In the genomic region with DNA sequence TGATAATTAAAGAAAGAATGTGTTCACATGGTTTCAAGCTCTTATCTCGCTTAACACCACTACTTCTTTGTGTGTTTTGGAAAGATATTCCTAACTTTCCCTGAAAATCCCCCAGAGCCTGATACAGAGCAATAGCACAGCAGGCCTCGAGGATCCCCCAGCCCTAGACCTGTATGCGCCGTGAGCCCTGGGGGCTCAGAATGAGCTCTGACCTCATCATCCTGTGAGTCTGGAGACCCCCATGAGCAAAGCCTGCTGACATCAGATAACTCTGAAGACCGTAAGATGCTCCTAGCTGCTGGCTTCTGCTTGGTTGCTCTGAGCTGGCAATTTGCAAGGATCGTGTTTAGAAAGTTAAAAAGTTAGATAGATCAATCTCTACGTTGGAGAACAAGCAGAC, we compare ENCODE assay signal across 24 mouse cellular contexts.
A peak's percentile ranks its signal among the peaks of the same experiment; 100 is the strongest.
DNase-seq lines count a peak whose midpoint lies in the region; ATAC-seq and TF ChIP-seq lines count a peak whose summit lies in the region.
"Had no signal": no experiment of that assay in that cellular context is flagged by ENCODE, and none has a peak within 500 bp of the region (broad histone marks: within the 10 kb centered on the region; RNA-seq: fewer than 3 reads in every experiment).

No protein-coding gene starts in this region.

- no peaks in the 10 kb centered on the region for H3K27me3 ChIP-seq in hindbrain, embryonic 14.5 days (ENCODE audit: control insufficient read depth, insufficient read depth, low read length)
- H3K27me3 ChIP-seq in hindbrain, embryonic 16.5 days (replicated peaks; ENCODE audit: control insufficient read depth, insufficient read depth, low read length), result no peaks in the 10 kb centered on the region
- no peaks in the 10 kb centered on the region for H3K27me3 ChIP-seq in liver, embryonic 13.5 days
- H3K27me3 ChIP-seq in liver, embryonic 11.5 days (replicated peaks; ENCODE audit: control insufficient read depth, insufficient read depth, low read length), result no peaks in the 10 kb centered on the region
- no peaks in the 10 kb centered on the region for H3K27me3 ChIP-seq in midbrain, embryonic 13.5 days
- H3K27me3 ChIP-seq: CH12.LX; embryonic facial prominence, embryonic 15.5 days; heart, embryonic 15.5 days; Patski had no signal

- WGBS in hindbrain, embryonic 14.5 days, result 69% methylated on average over 7 of the region's 7 CpGs
- 66% methylated on average over 7 of the region's 7 CpGs for WGBS in hindbrain, embryonic 16.5 days
- WGBS in liver, embryonic 13.5 days (ENCODE audit: insufficient replicate concordance), result 50% methylated on average over 7 of the region's 7 CpGs
- 65% methylated on average over 7 of the region's 7 CpGs for WGBS in liver, embryonic 11.5 days
- 62% methylated on average over 7 of the region's 7 CpGs for WGBS in midbrain, embryonic 13.5 days

- H3K9me3 ChIP-seq in hindbrain, embryonic 14.5 days (ENCODE audit: control insufficient read depth, low read length), result no peaks in the 10 kb centered on the region
- no peaks in the 10 kb centered on the region for H3K9me3 ChIP-seq in hindbrain, embryonic 16.5 days (ENCODE audit: control insufficient read depth, low read length)
- H3K9me3 ChIP-seq in liver, embryonic 13.5 days (replicated peaks), result no peaks in the 10 kb centered on the region
- H3K9me3 ChIP-seq in liver, embryonic 11.5 days (ENCODE audit: control insufficient read depth, low read length), result no peaks in the 10 kb centered on the region
- H3K9me3 ChIP-seq in midbrain, embryonic 13.5 days, result no peaks in the 10 kb centered on the region
- H3K9me3 ChIP-seq: embryonic facial prominence, embryonic 15.5 days; forebrain, embryonic 10.5 days; heart, embryonic 10.5 days; heart, embryonic 15.5 days had no signal

- no peak for TF ChIP-seq CTCF in brain, embryonic 14.5 days (IDR thresholded peaks at IDR 0.05; ENCODE audit: borderline replicate concordance, extremely low read depth, insufficient read depth, insufficient read length)

- no peak overlapping the region for H3K4me3 ChIP-seq in hindbrain, embryonic 14.5 days (replicated peaks; ENCODE audit: low read length)
- H3K4me3 ChIP-seq in hindbrain, embryonic 16.5 days (ENCODE audit: low read length), result no peak overlapping the region
- H3K4me3 ChIP-seq in liver, embryonic 13.5 days (replicated peaks), result no peak overlapping the region
- no peak overlapping the region for H3K4me3 ChIP-seq in liver, embryonic 11.5 days (ENCODE audit: low read depth, low read length)
- H3K4me3 ChIP-seq in midbrain, embryonic 13.5 days (replicated peaks), result no peak overlapping the region
- H3K4me3 ChIP-seq: embryonic facial prominence, embryonic 15.5 days; erythroblast, embryonic 14.5 days; forebrain, embryonic 10.5 days; heart, embryonic 10.5 days; heart, embryonic 15.5 days had no signal

- no peak overlapping the region for H3K27ac ChIP-seq in hindbrain, embryonic 14.5 days
- H3K27ac ChIP-seq in hindbrain, embryonic 16.5 days (ENCODE audit: low read depth, low read length), result no peak overlapping the region
- no peak overlapping the region for H3K27ac ChIP-seq in liver, embryonic 13.5 days
- H3K27ac ChIP-seq in liver, embryonic 11.5 days (ENCODE audit: low read depth, low read length), result no peak overlapping the region
- H3K27ac ChIP-seq in midbrain, embryonic 13.5 days, result no peak overlapping the region
- H3K27ac ChIP-seq: embryonic facial prominence, embryonic 15.5 days; forebrain, embryonic 10.5 days; heart, embryonic 10.5 days; heart, embryonic 15.5 days had no signal

- H3K4me2 ChIP-seq in hindbrain, embryonic 14.5 days (replicated peaks), result no peak overlapping the region
- H3K4me2 ChIP-seq in hindbrain, embryonic 16.5 days (ENCODE audit: low read length), result no peak overlapping the region
- no peak overlapping the region for H3K4me2 ChIP-seq in liver, embryonic 13.5 days
- H3K4me2 ChIP-seq in liver, embryonic 11.5 days, result no peak overlapping the region
- no peak overlapping the region for H3K4me2 ChIP-seq in midbrain, embryonic 13.5 days (replicated peaks)
- H3K4me2 ChIP-seq: embryonic facial prominence, embryonic 15.5 days; heart, embryonic 15.5 days had no signal

- peaks cover 28% of the 10 kb centered on the region for H3K36me3 ChIP-seq in hindbrain, embryonic 14.5 days (replicated peaks; ENCODE audit: control insufficient read depth, insufficient read depth)
- H3K36me3 ChIP-seq in hindbrain, embryonic 16.5 days (ENCODE audit: control insufficient read depth, insufficient read depth, low read length), result peaks cover 18% of the 10 kb centered on the region
- H3K36me3 ChIP-seq in liver, embryonic 13.5 days, result no peaks in the 10 kb centered on the region
- 0 out of 2 replicates have a peak, but pooled peaks cover 2% of the 10 kb centered on the region for H3K36me3 ChIP-seq in liver, embryonic 11.5 days (ENCODE audit: control insufficient read depth, insufficient read depth, low read length)
- peaks cover 27% of the 10 kb centered on the region for H3K36me3 ChIP-seq in midbrain, embryonic 13.5 days

- TF ChIP-seq POLR2A in brain, embryonic 14.5 days (IDR thresholded peaks at IDR 0.05; ENCODE audit: borderline replicate concordance, extremely low read depth, insufficient read depth, insufficient read length, poor library complexity, severe bottlenecking), result no peak

- no peak overlapping the region for H3K9ac ChIP-seq in hindbrain, embryonic 14.5 days
- no peak overlapping the region for H3K9ac ChIP-seq in hindbrain, embryonic 16.5 days (ENCODE audit: low read depth, low read length)
- H3K9ac ChIP-seq in liver, embryonic 13.5 days, result no peak overlapping the region
- H3K9ac ChIP-seq in liver, embryonic 11.5 days (ENCODE audit: low read depth, low read length), result no peak overlapping the region
- no peak overlapping the region for H3K9ac ChIP-seq in midbrain, embryonic 13.5 days (replicated peaks)
- H3K9ac ChIP-seq: embryonic facial prominence, embryonic 15.5 days; heart, embryonic 15.5 days had no signal

- peaks cover 4% of the 10 kb centered on the region; the same call in 1 of the 2 replicates for H3K4me1 ChIP-seq in hindbrain, embryonic 14.5 days (replicated peaks; ENCODE audit: control insufficient read depth, insufficient read depth, low read length)
- H3K4me1 ChIP-seq in hindbrain, embryonic 16.5 days (ENCODE audit: control insufficient read depth, insufficient read depth, low read depth, low read length), result no peaks in the 10 kb centered on the region
- no peaks in the 10 kb centered on the region for H3K4me1 ChIP-seq in liver, embryonic 13.5 days (replicated peaks)
- H3K4me1 ChIP-seq in liver, embryonic 11.5 days (replicated peaks; ENCODE audit: control insufficient read depth, insufficient read depth, low read length), result no peaks in the 10 kb centered on the region
- H3K4me1 ChIP-seq in midbrain, embryonic 13.5 days (replicated peaks), result peaks cover 28% of the 10 kb centered on the region
- H3K4me1 ChIP-seq: embryonic facial prominence, embryonic 15.5 days; forebrain, embryonic 10.5 days had no signal

- ATAC-seq in hindbrain, embryonic 14.5 days (ENCODE audit: low FRiP score), result peak; percentile 21; the same call in 1 of the 2 replicates
- ATAC-seq in hindbrain, embryonic 16.5 days, result no peak
- ATAC-seq in liver, embryonic 13.5 days (ENCODE audit: low read depth), result peak; percentile 36; the same call in 1 of the 2 replicates
- ATAC-seq in liver, embryonic 11.5 days (replicated peaks; ENCODE audit: low FRiP score), result no peak; the same call in 1 of the 2 replicates
- ATAC-seq in midbrain, embryonic 13.5 days, result peak; percentile 83
- ATAC-seq: activated CD4-positive, CD25-positive, alpha-beta regulatory T cell, adult 4 months; forebrain, embryonic 14.5 days; Patski had no signal

- no peak for DNase-seq in hindbrain, embryonic 14.5 days (ENCODE audit: low spot score)
- no peak for DNase-seq in liver, embryonic 13.5 days
- no peak for DNase-seq in liver, embryonic 11.5 days (ENCODE audit: low spot score)
- peak; percentile 25 for DNase-seq in brain, embryonic 14.5 days (ENCODE audit: low read depth)
- DNase-seq in adrenal gland, adult (ENCODE audit: inconsistent age in 2 of 2, low spot score in 1 of 2), result no peak
- no peak for DNase-seq in cerebellum, postnatal 36 days
- DNase-seq: adrenal gland, adult 2 months; adrenal gland, postnatal 25 days; cerebellum, adult 2 months; cerebellum, postnatal 10 days; embryo, embryonic 11 days; gastrocnemius, postnatal 36 days; heart, adult 18-20 months had no signal

Comparison
In these comparisons a context has a peak if more than half of its experiments do, and no peak if none do; other contexts are left out.
1. ATAC-seq: peak in hindbrain, embryonic 14.5 days (single experiment), liver, embryonic 13.5 days (single experiment) and midbrain, embryonic 13.5 days (single experiment); none in hindbrain, embryonic 16.5 days (single experiment) and liver, embryonic 11.5 days (single experiment).